Mouse (Mus musculus) kidney, adult 11 months (tissue): Measurements from ENCODE around the gene Mal.
"Not testable (repeated sequence)": the region's sequence is repeated elsewhere in the genome, so short reads cannot be mapped to it uniquely, and the experiment has no call there.

ENCODE experiments used
- DNase-seq: peaks from one replicate; pipeline ENCODE4 v3.0.0; 2022

The Mal gene

DNA sequence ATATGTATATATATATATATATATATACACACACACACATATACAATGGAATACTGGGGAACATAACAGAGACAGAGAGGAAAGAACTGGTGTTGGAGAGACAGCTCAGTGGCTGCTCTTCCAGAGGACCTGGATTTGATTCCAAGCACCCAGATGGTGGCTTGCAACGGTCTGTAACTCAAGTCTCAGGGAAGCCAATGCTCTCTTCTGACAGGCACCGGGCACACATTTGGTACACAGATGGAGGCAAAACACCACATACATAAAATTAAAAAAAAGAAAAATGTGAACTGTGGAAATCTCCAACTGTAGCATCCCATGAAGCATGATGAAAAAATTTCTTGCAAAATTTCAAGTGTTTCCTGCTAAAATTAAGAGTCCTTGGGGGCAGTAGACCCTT, 31.7 kb downstream of the Mal start:
- no peak for DNase-seq

GRCm38 (mm10) chr2:127622065-127622464, 34.4 kb downstream of the Mal start:
- DNase-seq: no peak

DNA sequence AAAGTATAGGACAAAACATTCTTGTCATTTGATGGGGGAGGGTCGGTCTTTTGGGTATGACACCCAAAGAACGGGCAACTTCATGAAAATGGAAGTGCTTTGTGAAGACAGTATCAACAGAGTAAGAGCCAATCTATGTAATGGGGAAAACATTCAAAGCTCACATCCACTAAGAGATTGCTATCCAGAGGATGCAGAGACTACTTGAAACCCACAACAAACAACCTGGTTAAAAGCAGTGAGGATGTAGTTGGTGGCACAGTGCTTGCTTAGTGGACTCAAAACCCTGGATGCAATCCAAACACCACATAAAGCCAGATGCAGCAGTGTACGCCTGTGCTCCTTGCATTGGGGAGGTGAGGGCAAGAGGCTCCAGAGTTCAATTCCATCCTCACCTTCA, 37.2 kb downstream of the Mal start:
- no peak for DNase-seq

DNA sequence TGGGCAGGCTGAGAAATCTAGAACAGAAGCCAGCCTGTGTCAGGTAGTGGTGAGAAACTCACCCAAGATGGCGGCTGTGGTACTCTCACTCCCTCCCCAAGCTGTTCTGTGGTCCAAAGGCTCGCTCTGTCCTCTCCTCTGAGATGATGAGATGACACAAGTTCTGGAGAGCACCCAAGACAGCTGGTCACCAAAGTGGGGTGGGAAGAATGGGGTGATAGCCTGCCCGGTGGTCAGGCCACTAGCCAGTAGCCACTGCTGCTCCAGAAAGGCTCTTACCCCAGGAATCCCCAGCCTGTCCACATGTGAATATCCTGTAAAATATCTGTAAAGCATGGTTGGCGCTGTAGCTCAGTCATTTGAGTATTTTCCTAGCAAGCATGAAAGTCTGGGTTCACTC, 44.2 kb downstream of the Mal start:
- no peak for DNase-seq

DNA sequence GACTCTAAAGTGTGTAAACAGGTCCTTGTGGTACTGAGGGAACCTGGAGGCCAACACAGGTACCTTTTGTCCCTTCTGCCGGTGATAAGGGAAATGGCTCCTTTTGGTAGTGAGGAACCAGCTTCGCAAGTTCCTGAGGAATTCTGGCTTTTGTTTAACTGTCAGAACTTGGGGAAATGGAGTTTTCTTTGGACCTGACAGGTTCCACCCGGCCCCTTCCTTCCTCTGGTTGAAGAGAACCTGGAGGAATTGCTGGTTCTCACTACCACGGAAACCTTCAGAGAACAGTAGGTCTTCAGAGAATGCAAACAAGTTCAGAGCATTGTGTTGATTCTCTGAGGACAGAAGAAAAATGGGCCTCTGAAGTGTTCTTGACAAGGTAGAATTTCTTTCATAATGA, 45.1 kb downstream of the Mal start:
- no peak for DNase-seq

DNA sequence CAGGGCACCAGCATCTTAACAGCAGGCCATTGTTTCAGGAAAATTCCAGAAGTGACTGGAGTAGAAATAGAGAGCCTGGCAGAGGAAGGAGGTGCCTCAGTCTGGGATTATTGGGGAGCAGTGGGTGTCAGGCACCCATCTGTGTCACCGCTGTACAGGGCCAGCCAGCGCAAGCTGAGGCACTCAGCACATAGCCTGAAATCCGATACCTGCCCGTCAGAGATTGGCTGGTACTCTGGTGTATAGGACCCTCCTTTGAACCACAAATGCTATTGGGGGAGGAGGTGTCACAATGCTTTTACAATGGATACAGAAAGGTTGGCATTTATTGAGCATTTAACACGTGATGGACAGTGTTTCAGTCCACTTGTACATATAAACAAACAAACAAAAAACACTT, 47.5 kb downstream of the Mal start:
- DNase-seq: no peak

DNA sequence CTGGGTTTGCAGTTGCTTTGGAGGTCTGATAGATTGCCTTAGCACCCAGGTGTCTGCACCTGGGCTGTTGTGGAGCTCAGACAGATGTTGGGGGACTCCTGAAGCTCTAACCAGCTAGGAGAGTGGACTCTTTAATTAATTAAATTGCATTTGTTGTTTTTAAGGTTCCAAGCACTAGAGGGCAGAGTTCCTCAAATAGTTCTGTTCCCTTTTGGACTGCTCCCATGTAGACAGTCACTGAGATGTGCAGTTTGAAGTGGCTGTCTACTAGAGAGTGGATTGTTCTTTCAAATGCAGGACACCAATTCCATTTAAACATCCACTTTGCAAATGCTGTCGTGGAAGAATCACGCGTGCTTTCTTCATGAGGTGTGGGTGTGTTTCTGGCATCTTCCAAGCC, 48.3 kb downstream of the Mal start:
- DNase-seq: no peak

DNA sequence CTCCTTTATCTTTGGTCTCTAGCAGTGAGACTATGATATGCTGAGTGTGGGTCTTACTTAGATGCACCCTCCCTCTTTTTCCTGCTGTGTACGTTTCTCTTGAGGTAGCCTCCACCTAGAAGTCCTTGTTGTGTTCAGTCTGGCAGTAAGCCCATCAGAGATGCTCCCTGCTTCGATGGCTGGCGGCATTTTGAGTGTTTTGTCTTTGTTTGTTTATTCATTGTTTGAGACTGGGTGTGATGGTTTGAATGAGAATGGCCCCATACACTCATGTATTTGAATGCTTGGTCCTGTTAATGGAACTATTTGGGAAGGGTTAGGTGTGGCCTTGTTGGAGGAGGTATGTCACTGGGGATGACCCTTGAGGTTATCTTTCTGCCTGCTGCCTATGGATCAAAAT, 51.3 kb downstream of the Mal start:
- no peak for DNase-seq

DNA sequence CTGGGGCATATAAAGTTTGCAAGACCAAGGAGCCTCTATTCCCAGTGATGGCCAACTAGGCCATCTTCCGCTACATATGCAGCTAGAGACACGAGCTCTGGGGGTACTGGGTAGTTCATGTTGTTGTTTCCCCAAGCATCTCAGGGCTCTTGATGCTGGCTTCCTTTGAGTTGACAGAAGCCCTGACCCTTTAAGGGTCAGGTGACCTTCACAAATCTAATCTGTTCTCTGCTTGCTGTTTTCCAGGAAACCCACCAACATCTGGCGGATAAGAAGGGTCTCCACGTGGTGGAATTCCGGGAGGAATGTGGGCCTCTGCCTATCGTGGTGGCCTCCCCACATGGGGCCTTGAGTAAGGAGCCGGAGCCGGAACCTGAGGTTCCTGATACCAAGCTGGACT, 53.1 kb downstream of the Mal start:
- not testable (repeated sequence) for DNase-seq

- DNase-seq: no peak
These were observed 65.7 kb downstream of the Mal start for GRCm38 (mm10) chr2:127590840-127591239.

DNA sequence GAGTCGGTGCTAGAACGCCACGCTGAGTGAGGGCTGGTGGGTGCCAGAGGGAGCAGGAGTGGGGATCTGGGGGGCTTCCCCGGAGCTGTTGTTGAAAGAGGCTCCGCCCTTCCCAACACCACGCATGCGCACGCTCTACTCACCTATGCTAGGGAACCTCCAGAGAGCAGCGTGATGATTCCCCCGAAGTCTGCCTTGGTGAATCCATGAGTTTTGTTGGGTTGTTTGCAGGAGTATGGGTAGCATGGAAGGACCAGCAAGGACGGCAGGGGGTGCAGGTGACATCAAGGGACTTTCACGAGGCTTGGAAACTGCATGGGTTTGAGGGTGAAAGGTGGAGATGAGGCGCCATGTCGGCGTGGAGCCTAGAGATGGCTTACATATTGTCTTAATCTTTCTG, 66.3 kb downstream of the Mal start:
- DNase-seq: no peak

GRCm38 (mm10) chr2:127588897-127589296, 67.6 kb downstream of the Mal start:
- no peak for DNase-seq

GRCm38 (mm10) chr2:127587514-127587844, 69.0 kb downstream of the Mal start:
- DNase-seq: no peak

- DNase-seq: peak; percentile 82
These were observed 69.6 kb downstream of the Mal start, which contains the start of the genes Zfp661 and Mrps5 for GRCm38 (mm10) chr2:127586694-127587513. Zfp661 (minus strand) TSS chr2:127587094. Mrps5 (plus strand) TSS chr2:127587222.

DNA sequence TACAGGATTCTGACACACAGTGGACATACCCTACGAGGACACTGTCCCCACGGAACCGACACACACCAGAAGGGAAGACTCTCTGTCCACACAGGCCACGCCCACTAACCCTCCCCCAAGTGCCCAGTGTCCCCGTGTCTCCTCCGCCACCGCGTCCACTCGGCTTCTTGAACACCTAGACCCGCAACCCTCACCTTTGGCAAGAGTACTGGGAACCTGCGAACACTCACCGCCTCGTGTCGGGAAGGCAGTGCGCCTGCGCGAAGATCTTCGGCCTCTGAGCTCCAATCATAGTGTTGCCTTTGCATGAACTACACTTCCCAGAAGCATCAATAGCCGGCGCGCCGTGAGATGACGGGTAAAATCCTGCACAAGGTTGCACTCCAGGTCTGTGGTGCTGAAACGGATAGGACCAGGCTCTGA, 72.0 kb downstream of the Mal start:
- peak; percentile 97 for DNase-seq
